Mouse (Mus musculus) embryonic facial prominence, embryonic 14.5 days (tissue): ENCODE data around the gene Evx1. TPM values are rescaled to one million over a fixed set of nuclear protein-coding genes. Genes with fewer than 3 reads are reported as not detected.

ENCODE experiments used
- ATAC-seq: fragments of 200-750 bp; cut with Nextera tagmentation; 2 replicates; pipeline ENCODE4 v1.8.0; 2017; ENCODE audit warnings: low read depth, moderate number of reproducible peaks, moderate TSS enrichment
- DNase-seq: peaks from one replicate; pipeline ENCODE4 v3.0.0-alpha.2; 2015; ENCODE audit warnings: low spot score
- H3K27ac ChIP-seq: fragments of 300-500 bp; sonication (generic); replicated peaks from 2 replicates; pipeline ENCODE4 v1.5.1; 2014; ENCODE audit warnings: low read depth, mild to moderate bottlenecking, low read length, moderate library complexity
- H3K27me3 ChIP-seq: fragments of 300-500 bp; sonication (generic); replicated peaks from 2 replicates; pipeline ENCODE4 v1.6.1; 2014; ENCODE audit warnings: low read length; ENCODE audit not compliant: control insufficient read depth, insufficient read depth
- H3K36me3 ChIP-seq: fragments of 300-500 bp; sonication (generic); 2 replicates; pipeline ENCODE4 v1.6.1; 2014; ENCODE audit warnings: low read length, mixed read lengths; ENCODE audit not compliant: control insufficient read depth, insufficient read depth
- H3K4me1 ChIP-seq: fragments of 300-500 bp; sonication (generic); 2 replicates; pipeline ENCODE4 v1.6.1; 2014; ENCODE audit warnings: antibody characterized with exemption, low read length; ENCODE audit not compliant: control insufficient read depth, insufficient read depth
- H3K4me2 ChIP-seq: fragments of 300-500 bp; sonication (generic); 2 replicates; pipeline ENCODE4 v1.6.1; 2014; ENCODE audit warnings: low read depth, mild to moderate bottlenecking, low read length, moderate library complexity, mixed read lengths
- H3K4me3 ChIP-seq: fragments of 300-500 bp; sonication (generic); 2 replicates; pipeline ENCODE4 v1.5.1; 2014; ENCODE audit warnings: low read depth, mild to moderate bottlenecking, low read length
- H3K9ac ChIP-seq: fragments of 300-500 bp; sonication (generic); 2 replicates; pipeline ENCODE4 v1.6.1; 2014; ENCODE audit warnings: low read depth, mild to moderate bottlenecking, low read length, moderate library complexity, mixed read lengths
- H3K9me3 ChIP-seq: fragments of 300-500 bp; sonication (generic); 2 replicates; pipeline ENCODE4 v1.6.1; 2016; ENCODE audit warnings: low read length; ENCODE audit not compliant: control insufficient read depth
- WGBS: fragments of 180-500 bp; shearing (Covaris S2); extraction: QIAGEN DNeasy Blood & Tissue Kit; methylation state at CpG from one replicate; pipeline ENCODE4 v1.1.7; 2014; 5-methylcytosine and 5-hydroxymethylcytosine counted together
- polyA plus RNA-seq: library from polyadenylated mRNA; unstranded; fragments of >200 nt; fragmentation: Nextera tagmentation; extraction: Ambion mirVana; gene quantifications from 2 replicates; pipeline ENCODE4 v1.2.1, GENCODE M21; 2014

Gene Evx1
- polyA plus RNA-seq, 1 experiment from 2014 or later: 0.24 TPM

DNA sequence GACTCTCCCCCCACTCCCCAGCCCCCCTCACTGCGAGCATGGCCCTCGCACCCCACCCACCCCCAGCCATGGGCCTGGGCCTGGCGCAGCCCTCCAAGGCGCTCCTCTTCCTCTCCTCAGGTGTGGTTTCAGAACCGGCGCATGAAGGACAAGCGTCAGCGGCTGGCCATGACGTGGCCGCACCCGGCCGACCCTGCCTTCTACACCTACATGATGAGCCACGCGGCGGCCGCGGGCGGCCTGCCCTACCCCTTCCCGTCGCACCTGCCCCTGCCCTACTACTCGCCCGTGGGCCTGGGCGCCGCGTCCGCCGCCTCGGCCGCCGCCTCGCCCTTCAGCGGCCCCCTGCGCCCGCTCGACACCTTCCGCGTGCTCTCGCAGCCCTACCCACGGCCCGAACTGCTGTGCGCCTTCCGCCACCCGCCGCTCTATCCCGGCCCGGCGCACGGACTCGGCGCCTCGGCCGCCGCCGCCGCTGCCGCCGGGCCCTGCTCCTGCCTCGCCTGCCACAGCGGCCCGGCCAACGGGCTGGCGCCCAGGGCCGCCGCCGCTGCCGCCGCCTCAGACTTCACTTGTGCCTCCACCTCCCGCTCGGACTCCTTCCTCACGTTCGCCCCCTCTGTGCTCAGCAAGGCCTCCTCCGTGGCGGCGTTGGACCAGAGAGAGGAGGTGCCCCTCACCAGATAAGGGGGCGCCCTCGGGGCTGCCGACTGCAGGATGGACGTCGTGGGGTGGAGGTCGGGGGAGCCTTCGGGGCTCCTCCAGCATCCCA, 3.3 kb downstream of the Evx1 start:
- Histone ChIP-seq H3K36me3 (no peaks in the 10 kb centered on the region), H3K27ac (no peak overlapping the region), H3K9me3 (no peaks in the 10 kb centered on the region), H3K4me1 (peaks cover 14% of the 10 kb centered on the region; the same call in 1 of the 2 replicates), H3K27me3 (peaks cover 96% of the 10 kb centered on the region), H3K4me2 (peak overlapping the region; percentile 56), H3K4me3 (peak overlapping the region; percentile 35), H3K9ac (no peak overlapping the region)
- ATAC-seq: no peak
- WGBS: 5% methylated on average over 38 of the region's 81 CpGs
- DNase-seq: no peak

DNA sequence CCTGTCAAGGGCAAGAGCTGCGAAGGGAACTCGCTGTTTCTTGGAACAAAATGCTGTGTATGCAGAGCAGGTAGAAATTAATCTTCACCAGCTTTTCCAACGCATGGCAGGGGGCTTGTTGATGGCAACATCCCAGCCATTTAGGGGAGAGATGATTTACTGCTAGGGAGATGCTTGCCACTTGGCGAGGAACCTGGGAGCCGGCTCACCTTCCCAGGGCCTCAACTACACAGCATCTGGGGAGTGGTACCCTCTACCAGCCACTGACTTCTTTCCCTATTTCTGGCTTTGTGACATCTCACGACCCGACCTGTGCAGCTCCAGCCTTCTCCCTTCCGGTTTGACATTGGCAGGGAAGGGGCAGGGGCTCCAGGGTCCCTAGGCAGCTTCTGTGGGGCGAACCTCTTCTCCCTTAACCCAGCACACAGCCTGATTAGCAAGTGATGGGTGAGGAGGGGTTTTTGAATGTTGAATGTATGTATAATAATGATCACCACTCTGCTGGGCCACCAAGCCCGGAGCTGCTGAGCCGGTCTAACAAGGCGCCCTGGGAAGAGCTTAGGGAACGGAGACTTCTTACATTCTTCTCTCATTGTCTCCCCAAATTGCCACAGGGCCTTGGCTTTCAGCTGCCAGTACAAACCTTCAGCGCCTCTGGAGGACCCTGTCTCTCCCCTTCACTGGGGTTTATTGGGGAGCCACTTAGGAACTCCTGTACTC, 4.3 kb downstream of the Evx1 start:
- Histone ChIP-seq H3K27me3 (peaks cover 96% of the 10 kb centered on the region), H3K4me1 (peaks cover 14% of the 10 kb centered on the region; the same call in 1 of the 2 replicates), H3K36me3 (no peaks in the 10 kb centered on the region), H3K9me3 (no peaks in the 10 kb centered on the region), H3K4me3 (no peak overlapping the region), H3K9ac (no peak overlapping the region), H3K27ac (no peak overlapping the region), H3K4me2 (no peak overlapping the region)
- DNase-seq: peak; percentile 44
- 6% methylated on average over 14 of the region's 14 CpGs for WGBS
- ATAC-seq: no peak

DNA sequence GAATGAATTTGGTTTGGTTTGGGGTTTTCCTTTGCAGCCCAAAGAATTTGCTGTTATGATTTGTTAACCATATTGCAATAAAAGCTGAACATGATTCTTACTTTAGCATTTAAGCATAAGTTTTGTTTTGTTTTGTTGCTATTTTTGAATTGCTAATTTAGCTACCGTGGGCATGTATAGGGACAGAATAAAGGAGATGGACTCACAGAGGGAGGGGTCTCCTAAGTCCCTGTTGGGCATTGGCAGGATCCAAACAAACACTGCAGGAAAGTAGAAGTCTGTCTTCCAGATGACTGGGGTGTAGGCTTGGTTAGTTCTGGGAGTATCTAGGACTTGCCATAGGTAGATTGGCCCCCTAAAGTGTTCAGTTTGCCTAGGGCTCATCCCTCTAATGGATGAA, 5.0 kb downstream of the Evx1 start:
- ATAC-seq (no peak), DNase-seq (no peak)
- 3% methylated on average over 1 of the region's 1 CpGs for WGBS
- H3K9me3 ChIP-seq: no peaks in the 10 kb centered on the region
- H3K36me3 ChIP-seq: no peaks in the 10 kb centered on the region
- H3K27ac ChIP-seq: no peak overlapping the region
- no peak overlapping the region for H3K4me3 ChIP-seq
- H3K27me3 ChIP-seq: peaks cover 99% of the 10 kb centered on the region
- H3K9ac ChIP-seq: no peak overlapping the region
- H3K4me1 ChIP-seq: peaks cover 13% of the 10 kb centered on the region; the same call in 1 of the 2 replicates
- H3K4me2 ChIP-seq: no peak overlapping the region

DNA sequence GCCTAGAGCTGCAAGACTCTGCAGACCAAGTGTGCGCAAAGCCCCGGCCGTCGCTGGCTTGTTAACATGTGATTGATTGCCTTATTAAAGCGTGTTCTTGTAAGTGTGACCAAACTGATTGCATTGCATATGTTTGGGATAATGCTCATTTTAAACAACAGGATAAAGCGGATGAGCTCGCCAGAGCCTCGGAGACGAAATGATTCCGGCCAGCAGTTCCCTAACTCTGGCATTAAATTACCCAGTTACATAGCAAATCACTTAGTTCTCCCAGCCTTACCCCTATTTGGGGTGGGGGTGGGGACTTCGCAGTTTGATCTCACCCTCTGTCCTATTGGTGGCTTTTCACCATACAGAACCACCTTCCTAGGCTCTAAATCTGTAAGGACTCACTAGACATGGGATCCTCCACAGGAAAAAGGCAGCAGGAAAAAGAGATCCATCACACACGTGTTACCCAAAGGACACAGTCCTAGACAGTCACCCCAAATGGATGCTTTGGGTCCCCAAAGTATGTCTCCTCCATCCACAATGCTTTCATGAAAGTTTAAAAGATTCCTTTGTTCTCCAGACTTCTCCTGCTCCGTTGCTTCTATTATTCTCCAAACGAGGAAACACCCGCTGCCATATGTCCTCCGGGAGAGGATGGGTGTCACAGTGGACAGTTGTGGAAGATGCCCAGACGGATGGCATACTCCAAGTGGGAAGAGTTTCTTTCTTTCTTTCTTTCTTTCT, 6.8 kb downstream of the Evx1 start:
- Histone ChIP-seq H3K4me3 (no peak overlapping the region), H3K4me1 (0 out of 2 replicates have a peak, but pooled peaks cover 6% of the 10 kb centered on the region), H3K27me3 (peaks cover 97% of the 10 kb centered on the region), H3K9me3 (no peaks in the 10 kb centered on the region), H3K4me2 (no peak overlapping the region), H3K36me3 (no peaks in the 10 kb centered on the region), H3K9ac (no peak overlapping the region), H3K27ac (no peak overlapping the region)
- no peak for ATAC-seq
- WGBS: 3% methylated on average over 17 of the region's 17 CpGs
- DNase-seq: no peak

DNA sequence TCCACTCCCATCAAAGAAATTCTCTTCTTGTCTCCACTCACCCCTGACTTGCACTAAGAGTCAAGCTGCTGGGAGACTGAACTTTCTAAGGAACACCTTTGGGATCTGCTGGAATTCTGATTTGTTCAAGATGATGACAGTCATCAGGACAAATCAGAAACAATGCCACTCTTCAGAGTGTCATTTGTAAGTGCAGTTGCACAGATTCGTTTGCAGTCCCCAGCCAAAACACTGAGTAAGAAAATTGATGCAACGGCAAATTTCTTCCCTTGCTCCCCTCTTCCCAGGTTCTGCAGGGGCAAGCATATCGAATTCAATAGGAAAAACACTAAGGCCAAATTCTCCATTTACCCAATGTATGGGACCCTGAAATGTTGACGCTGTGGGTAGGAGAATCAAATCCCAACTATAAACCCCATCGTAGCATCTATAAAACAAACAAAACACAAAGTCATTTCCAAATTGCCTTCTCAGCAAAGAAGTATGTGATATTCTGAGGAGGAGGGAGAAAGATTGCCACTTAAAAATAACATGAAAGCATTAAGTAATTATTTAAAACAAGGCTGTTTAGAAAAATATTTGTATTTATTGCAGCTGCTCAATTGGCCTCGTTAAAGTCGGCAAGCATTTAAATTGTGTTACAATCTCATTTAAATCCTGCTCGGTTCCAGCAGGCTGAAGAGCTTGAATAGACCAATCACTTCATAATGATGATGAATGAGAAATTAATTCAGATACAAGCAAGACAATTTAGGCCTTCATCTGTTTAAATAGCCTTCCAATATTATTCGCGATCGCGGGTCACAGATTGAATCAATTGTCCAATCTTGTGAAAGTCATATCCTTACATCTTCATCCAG, 7.9 kb downstream of the Evx1 start:
- Histone ChIP-seq H3K4me2 (no peak overlapping the region), H3K36me3 (no peaks in the 10 kb centered on the region), H3K9me3 (no peaks in the 10 kb centered on the region), H3K27me3 (peaks cover 96% of the 10 kb centered on the region), H3K27ac (no peak overlapping the region), H3K4me3 (no peak overlapping the region), H3K9ac (no peak overlapping the region), H3K4me1 (0 out of 2 replicates have a peak, but pooled peaks cover 6% of the 10 kb centered on the region)
- 4% methylated on average over 12 of the region's 12 CpGs for WGBS
- no peak for DNase-seq
- ATAC-seq: no peak

DNA sequence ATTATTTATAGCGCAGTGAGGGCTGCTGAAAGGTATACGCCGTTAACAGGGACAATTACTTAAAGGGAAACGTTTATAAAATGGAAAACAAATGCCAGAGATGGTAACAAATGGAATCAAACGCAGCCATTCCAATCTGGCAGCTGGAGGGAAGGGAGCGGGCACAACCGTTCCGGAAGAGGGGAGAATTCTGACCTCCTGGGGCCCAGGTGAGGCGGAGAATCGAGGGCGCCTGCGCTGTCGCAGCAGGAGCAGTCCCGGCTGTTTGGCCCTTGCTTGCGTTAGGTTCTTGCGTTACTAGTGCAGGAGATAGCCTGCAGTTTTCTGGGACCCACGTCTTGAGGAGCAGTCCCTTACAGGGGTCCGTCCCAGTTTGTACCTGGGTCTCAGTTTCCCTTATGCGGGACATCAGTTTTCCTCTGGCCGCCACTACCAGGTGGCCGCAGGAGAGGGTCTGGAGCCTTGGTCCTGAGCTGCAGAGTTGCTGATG, 8.6 kb downstream of the Evx1 start:
- no peak overlapping the region for H3K4me3 ChIP-seq
- H3K9ac ChIP-seq: no peak overlapping the region
- H3K4me2 ChIP-seq: no peak overlapping the region

DNA sequence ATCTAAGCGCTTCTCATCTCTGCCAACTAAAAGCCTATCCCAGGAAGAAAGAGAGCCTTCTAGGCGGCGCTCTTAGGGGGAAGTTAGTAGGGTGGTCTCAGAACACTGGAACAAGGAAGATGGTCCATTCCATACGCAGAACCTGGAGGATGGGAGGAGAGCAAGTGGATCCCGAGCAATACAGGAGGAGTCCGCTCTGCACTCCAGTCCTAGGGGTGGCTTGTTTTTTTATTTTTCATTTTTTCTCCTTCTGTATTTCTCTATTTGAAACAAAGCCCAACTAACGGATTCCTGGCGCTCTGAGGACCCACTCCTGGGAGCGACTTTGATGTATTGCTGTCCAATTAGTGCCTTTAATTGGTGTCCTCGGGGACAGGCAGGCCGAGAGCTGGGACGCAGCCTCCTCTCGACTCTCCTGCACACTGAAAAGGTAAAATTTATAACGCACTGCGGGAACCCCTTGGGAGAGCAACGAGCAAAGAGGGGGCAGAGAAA, 9.5 kb downstream of the Evx1 start:
- no peak overlapping the region for H3K4me3 ChIP-seq
- H3K27me3 ChIP-seq: peaks cover 88% of the 10 kb centered on the region
- no peaks in the 10 kb centered on the region for H3K36me3 ChIP-seq
- H3K9me3 ChIP-seq: no peaks in the 10 kb centered on the region
- DNase-seq: no peak
- H3K9ac ChIP-seq: no peak overlapping the region
- H3K4me1 ChIP-seq: no peaks in the 10 kb centered on the region
- no peak for ATAC-seq
- H3K27ac ChIP-seq: no peak overlapping the region
- H3K4me2 ChIP-seq: no peak overlapping the region
- WGBS: under 1% methylated on average over 16 of the region's 16 CpGs

More for the DNA sequence above, 8.6 kb downstream of the Evx1 start:
- DNase-seq (no peak), ATAC-seq (no peak)
- Histone ChIP-seq H3K9me3 (no peaks in the 10 kb centered on the region), H3K4me1 (0 out of 2 replicates have a peak, but pooled peaks cover 1% of the 10 kb centered on the region), H3K27me3 (peaks cover 96% of the 10 kb centered on the region), H3K27ac (no peak overlapping the region), H3K36me3 (no peaks in the 10 kb centered on the region)
- WGBS: 1% methylated on average over 19 of the region's 21 CpGs
